Mouse (Mus musculus): ENCODE data around the gene Slc22a23.

Slc22a23 gene

DNA sequence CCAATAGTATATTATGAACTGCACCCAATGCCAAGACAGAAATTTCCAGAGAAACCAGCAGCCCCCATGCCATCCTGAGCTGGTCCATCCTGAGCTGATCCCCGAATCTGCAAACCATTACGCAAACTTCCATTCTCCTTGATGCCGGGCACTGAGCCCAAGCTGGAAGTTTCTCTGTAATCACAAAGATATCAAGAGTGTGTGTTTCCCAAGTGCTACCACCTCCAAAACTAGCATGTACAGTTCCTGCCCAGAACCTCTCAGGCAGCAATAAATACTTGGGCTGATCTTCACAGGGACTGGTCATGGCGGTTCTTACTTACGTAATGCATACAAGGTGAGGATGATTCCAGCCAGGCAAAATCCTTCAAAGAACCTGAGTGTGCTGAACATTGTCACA, 46.3 kb downstream of the Slc22a23 start:
- DNase-seq, result no peak

DNA sequence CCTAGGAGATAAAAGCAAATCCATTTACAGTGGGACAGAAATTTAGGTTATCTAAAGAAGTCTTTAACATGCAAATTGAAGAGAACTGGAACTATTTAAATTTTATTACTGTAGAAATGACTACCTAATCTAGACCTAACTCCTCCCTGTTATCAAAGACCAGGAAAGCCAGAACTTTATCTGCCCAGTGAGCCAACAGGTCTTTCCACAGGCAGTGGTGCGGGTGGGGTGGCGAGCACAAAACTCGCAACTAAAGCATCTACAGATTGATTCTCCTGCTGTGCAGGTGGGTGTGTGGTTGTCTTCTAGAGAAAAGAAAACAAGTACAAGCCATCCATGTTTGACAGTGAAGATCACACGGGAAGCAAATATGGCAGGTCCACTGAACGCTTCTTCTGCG, 46.9 kb downstream of the Slc22a23 start:
- no peak for DNase-seq

DNA sequence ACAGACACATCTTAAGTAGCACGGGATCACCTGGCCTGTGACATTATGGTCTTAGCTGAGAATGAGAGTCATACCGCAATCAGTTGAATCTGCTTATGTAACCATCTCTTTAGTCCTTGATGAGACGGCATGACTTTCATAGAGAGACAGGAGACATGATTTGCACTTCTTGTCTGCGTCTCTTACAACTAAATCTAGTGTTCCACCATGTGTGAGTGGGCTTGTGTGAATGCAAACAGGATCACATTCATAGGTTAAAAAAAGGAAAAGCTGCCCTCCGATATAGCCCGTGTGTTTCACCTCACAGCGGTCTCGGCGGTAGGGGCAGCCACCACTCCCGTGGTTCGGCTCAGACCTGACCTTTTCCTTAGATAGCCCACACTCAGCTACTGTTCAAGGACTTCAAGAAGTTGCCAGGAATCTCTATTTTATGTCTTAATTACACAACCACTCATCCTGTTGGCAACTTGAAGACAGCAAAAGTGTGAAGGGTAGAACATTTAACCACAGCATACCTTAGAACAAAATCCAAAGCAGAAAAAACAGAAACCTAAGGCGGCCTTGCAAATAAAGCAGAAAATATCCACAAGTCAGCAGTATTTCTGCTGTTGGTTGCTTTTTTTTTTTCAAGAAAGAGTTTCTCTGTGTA, 49.1 kb downstream of the Slc22a23 start:
- no peak for DNase-seq

DNA sequence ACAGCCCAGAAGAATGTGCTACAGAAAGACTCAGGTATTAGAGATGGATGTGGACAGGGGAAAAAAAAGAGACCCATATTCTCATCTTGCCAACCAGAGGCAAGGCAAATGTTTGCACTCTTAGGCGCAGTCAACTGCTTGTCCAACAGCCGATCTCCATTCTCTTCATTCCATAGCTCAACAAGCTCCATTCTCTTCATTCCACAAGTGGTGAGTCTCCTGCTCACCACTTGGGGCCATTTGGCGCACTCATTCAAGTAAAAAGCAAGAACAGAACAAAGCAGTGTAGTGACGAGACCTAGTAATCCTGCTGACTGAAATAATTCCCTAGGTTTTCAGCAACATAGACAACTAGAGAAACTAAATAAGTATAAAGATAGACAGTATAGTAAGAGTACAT, 50.8 kb downstream of the Slc22a23 start:
- DNase-seq, result no peak

DNA sequence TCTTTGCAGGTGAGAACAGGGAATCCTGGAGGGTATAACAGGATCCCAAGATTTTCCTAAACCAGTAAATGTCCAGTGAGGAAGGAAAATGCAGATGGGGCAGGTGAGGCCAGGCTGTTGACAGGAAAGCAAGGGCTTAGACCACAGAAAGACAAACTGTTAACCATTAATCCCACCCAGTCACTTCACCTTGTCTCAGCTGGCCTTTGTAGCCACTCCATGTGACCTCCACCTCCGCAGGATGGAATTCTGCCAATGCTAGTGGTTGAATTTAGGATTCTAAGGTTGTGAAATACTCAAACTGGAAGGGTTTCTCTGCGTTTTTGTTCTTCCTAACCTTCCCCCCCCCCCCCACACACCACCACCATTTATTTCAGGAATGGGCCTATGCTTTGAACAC, 52.9 kb downstream of the Slc22a23 start:
- DNase-seq, result peak; percentile 86

DNA sequence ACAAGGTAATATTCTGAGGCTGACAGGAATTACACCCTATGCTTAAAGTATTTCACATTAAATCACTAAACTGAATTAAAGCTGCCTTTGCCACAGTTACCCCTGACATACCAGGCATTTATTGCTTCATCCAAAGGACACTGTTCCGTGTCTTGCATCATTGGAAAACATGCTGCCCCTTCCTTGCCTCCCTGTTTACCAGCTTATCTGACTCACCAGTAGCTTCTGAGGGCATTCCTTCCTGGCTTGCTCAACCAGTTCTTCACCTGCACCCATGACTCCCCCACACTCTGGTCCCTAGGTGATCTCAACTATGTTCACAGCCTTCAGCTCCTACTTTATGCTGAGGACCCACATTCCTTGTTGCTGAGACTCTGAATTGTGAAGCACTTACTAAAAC, 54.6 kb downstream of the Slc22a23 start:
- DNase-seq, result no peak

DNA sequence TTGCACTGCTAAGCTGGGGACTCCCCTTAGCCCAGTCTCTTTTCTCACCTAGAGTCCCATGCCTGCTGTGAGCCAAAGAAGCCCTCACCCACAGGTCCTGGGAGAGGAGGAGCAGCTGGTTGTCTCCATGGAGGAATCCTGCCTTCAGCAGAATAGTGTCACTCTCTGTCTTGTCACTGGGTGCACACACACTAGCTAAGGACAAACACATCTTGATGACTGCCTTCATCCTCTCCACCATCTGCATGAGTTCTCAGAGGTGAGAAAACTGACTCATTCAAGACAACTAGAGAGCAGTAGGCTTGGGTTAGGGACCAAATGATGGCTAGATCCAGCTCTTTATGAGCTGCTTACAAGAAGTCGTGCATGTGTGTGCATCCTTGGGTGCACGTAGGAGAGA, 55.4 kb downstream of the Slc22a23 start:
- DNase-seq, result no peak

DNA sequence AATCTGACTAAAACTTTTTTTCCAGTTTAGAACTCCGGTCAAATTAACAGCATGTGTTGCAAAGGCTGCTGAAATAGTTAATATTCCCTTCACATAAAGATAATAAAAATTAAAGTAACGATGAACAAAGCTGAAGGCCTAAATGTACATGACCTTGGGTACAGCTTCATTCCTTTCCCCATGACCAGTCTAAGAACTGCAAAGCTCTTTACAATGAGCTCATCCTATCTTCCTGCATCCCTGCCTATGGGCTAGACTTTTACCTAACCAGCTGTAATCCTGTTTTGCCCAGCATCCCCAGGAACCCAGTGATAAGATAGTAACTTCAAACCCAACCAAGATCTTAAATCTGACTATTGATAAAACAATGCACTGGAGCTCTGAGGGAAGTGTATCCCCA, 56.9 kb downstream of the Slc22a23 start:
- no peak for DNase-seq

DNA sequence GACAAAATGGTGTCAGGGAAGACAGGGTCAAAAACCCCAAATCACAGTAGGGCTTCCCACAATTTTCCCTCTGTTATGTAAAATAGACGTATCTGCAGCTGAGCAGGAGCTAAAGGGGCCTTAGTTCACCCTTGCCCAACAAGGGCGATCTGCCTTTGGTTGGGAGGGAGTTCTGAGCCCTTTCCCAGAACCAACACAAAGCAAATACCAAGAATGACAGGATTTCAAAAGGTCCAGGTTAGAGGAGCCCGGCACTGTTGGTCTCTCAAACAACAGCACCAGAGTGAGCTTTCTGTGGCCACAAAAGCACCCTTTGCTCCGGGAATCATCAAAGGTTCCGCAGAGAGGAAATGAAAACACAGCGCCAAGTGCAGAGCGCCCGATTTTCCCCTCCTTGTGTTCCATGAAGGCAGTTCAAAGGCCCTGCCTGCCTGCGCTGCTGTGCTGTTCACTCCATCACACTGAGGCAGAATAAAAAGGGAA, 57.3 kb downstream of the Slc22a23 start:
- DNase-seq, result no peak

DNA sequence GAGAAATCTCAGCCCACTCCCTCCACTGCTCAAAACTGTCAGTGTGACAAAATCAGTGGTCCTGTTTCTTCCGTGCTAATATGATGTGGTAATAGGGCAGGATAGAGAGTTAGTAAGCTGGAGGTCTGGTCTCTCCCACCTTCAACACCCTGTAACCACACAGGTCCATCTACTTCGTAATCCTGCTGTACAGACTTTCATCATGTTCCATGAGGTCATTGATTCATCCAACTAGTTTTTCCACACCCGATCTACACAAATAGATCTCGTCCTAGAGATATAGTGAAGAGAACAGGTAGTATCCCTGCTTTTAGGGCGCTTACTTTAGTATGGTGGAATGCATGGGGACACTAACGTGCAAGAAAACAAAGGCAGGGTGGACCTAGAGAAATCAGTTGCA, 63.6 kb downstream of the Slc22a23 start:
- no peak for DNase-seq

DNA sequence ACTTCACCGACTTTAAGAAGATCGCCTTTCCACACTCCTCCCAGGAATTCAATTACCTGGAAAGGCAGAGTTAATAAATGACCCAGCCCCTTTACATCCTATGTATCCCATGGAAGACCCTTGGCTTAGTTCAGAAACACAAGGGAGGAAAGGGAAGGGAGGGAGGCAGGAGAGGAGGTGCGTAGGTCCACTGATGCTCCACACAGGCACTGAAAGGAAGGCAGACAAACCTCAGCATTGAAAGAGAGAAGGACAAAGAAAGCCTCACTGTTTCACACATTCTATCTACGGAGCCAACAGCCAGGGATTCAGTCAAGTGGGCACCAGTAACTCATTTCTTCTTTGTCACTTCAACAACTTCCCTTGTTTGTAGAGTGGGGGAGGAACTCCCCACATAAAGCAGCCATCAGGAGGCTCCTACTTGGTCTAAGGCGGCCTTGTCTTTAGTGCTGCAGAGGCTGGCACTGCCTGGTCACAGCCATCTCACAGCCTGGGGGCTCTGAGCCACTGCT, 66.2 kb downstream of the Slc22a23 start:
- no peak for DNase-seq

DNA sequence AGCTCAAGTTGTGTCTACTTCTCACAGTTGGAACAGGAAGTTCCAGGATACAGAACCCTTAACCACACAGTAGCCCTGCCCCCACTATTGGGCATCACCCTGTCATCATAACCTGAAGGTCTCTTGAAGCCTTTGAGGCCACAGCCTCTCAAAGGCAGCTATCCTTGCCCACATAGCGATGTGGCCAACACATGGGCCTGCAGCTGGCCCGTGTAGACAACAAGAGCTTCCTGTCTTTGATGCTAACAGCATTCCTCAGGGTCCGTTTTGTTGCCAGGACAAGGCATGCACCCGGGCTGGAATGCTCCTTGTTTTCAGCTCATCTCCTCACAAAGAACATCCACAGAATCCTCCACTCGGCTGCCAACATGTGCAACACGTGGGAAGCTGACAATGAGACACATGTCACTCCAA, 66.7 kb downstream of the Slc22a23 start:
- no peak for DNase-seq

DNA sequence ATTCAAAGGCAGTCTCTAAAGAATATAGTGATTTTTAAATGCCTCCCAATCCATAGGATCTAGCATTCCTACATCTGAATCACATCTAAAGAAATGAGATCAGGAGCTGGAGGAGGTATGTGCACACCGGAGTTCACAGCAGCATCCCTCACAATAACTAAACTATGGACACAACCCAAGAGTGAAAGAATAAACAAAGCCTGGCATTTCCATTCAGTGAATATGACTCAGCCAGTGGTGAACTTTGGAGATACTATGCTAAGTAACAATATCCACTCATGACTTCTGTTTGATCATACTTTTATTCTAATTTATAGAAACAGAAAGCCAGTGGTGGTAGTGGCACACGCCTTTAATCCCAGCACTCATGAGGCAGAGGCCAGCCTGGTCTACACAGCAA, 67.4 kb downstream of the Slc22a23 start:
- DNase-seq, result no peak

DNA sequence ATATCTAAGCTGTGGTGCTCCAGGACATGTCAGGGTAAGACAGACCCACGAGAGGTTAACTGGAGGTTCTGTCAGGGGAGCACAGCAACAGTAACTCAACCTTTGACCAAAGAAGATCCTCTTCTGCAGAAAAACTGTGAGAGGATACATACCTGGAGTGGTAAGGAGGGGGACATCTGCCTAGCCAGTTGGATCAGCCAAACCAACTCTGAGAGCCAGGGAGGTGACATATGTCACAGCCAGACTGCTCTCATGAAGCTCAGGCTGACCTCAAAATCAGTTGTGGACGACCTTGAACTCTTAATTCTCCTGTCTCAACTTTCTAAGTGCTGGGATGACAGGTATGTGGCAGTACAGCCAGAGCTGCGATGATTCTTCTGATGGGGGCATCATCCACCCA, 68.0 kb downstream of the Slc22a23 start:
- no peak for DNase-seq

DNA sequence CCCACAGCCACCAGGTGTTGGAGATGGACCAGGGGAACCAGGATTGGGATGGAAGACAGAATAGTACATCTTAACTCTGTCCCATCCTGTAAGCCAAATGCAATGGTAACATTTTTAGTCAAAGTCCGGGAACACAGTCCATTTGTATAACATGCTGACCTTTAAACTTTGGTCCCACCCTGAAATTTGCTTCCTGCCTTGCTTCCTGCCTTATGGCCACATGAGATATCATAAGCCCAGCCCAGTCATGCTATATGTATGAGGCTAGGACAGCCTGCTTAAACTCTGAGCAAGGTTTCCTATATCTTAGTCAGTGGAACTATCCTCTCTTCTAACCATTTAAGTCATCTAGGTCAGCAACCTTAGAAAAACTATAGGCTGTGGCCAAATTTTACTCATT, 70.1 kb downstream of the Slc22a23 start:
- DNase-seq, result no peak

DNA sequence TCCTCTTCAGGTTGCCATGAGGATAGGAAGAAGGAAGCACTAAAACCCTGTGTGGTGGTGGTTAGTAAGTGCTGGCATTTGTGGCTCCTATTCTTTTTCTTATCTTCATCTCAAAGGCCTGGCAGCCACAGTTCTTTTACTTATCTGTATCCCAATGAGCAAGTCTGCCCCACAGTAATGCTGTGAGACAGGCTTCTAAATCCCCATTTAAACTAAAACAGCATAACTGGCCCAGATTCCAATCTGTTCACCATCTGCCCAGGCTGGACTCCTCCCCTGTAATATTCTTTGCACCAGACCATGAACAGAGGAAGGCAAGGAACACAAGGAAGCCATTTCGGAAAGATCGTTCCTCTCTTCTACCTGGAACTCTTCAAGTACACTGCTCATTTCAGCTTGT, 70.6 kb downstream of the Slc22a23 start:
- DNase-seq, result no peak

DNA sequence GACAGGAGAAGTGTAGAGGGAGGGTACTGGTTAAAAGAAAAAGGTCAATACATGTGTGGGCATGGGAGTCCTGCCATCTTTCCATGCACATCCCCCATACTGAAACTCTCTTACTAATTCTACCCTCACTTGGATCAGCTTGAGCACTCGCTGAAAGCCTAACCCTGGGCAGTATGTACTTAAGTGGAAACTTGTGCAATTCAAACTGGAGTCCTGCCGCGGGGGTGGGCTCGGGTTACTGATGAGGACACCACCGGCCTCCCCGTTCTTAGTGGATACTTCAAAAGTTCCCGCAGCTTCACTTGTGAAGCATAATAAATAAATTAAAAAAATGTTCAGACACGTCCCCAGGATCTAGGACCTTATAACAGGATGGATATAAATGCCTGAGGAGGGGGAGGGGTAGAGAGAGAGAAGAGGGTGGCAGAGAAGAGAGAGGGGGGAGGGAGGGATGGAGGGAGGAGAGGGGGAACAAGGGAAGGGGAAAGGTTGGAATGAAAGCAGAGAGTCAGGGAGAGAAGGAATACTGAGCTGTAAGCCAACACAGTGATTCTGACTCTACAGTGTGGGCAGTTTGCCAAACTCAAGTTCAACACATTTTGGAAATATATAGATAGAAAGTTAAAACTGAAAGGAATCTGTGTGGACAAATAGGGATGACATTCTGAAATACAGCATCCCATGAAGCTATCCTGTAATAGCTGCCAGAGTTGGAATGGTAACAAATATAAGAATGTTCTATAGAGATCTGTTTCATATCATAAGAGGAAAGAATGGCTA, 72.5 kb downstream of the Slc22a23 start:
- DNase-seq, result no peak

DNA sequence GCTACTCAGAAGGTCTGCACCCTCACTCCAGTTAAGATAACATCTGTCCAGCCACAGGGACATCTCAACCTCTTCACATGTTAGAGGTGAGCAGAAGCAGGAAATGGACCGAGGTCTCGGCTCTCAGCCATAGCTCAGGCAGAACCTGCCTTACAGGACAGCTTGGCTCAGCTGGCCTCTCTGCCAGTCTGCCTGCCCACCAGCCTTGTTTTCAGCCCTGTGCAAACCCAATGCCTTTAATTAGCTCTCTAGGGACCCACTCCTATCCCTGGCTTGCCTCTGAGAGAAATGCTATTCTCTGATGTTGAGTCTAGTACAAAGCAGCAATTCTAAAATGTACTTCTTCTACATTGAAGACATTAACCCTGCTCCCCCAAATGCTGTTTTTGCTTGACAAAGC, 73.3 kb downstream of the Slc22a23 start:
- DNase-seq, result no peak

DNA sequence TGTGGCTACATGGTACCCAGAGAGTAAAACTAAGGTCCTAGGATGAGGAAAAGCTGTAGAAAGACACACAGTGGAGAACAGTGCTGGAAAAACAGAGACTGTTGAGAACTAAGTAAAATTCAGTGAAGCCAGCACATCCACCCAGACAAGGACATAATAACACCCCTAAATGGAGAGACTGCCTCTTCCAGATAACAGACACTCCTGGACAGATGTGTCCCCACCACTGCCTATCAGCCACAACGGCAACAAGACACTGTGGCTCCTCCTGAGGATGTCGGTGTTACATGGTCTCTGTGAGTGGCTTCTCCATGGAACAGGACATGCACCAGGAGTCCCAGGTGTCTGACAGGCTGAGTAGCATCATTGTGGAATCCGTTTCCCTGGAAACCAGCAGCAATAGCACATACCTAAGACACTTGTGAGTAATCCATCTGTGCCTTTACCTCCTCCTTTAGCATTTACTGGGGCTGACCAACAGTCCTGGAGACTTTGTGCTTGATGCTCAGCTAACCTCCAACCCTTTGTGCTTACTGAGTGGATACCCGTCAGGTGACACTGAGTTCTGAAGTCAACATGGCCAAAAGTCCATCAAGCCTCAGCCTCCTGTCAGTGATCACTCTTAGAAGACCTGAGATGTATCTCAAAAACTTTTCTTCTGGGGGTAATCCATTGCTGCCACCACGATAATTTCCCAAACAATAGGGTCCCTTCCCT, 73.9 kb downstream of the Slc22a23 start:
- peak; percentile 56 for DNase-seq

DNA sequence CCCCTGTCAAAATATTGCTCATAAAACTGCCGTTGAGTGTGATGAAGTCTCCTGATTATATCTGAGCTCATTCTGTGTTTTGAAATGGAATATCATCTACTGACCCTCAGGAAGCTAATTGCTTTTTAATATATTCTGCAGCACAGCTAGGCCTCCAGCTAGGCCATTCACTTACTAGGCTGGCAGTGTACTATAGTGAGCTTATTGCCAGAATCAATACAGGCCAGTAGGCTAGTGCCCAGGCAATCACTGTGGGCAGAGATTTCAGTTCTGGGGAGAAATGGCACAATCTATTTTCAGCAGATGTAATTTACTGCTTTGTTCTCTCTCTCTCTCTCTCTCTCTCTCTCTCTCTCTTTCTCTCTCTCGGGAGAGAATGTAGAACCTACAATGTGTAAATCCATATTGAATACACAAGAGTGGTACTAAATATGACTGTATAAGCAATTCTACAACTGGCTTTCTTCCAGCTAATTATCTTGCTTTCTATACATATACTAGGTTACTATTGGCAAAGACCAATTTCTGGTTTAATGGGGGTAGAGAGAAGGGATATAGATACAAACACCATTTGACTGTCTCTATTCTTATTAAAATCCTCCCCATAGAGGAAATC, 75.5 kb downstream of the Slc22a23 start:
- no peak for DNase-seq

DNA sequence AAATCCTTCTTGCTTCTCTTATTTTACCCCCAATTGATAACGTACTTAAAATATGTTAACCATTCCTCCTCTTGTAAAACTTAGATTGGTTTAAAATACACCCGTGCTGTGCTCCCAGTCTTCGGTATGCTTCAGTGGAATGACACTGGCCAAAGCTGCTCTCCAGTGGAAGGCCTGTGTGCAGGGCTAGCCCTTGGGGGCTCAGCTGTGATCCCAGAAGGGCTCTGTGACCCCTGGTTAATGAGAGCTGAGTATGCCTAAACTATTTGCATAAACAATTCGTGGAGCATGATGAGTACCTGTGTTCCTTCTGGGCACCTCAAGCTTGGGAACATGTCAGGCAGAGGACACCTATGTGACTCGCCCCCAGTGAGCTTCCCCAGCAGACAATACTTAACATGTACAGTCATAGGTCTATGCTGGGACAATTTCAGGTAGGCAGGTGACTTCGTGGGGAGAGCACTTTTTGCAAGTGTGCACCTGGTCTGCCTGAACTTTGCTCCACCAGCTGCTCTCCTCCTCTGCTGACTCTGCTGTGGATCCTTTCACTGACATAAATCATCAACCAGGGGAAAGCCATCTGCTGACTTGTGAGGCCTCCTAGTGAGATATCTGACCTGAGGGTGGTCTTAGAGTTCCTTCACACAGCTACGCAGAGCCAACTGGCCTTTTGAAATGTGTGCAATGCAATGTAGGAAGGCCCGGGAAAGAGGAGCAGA, 77.9 kb downstream of the Slc22a23 start:
- DNase-seq, result peak; percentile 84

DNA sequence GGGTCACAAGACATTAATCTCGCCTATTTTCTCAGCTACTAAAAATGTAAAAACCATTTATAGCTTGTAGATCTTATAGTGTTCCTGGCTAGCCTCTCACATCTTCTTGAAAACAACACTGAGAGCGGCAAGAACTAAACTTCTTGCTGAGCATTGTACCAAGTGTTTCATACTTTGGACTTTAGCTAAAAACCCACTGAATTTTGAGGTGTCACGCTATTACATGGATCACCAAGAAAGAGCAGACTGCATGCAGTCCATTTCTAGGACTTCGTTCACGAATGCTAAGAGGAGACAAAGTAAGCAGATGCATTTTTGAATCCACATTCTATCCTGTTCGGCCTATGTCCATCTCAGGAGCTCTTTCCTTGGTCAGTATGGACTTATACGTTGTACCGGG, 78.9 kb downstream of the Slc22a23 start:
- no peak for DNase-seq

DNA sequence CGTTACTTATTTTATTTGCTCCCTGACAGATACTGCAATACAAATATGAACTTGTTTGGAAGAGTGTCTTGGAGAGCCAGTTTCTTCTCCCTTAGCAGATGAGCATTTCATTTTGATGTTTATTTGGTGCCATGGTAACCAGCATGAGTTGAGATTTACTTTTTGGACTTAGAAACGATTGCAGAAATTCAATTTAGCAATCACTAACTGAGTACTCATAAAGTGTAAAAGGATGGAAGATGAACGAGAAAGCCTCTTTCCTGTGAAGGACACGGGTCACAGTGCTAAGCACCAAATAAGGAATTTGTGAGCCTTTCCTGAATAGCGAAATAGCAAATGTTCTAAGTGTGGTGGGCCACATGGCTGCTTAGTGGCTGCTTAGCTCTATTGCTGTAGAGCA, 79.4 kb downstream of the Slc22a23 start:
- DNase-seq, result no peak

Data from kidney, adult 11 months (tissue).